Mouse (Mus musculus) hindbrain, embryonic 15.5 days (tissue): ENCODE measurements around the gene D430019H16Rik. TPM values are rescaled to one million over a fixed set of nuclear protein-coding genes. Genes with fewer than 3 reads are reported as not detected.

Source experiments
- ATAC-seq: fragments of 200-750 bp; cut with Nextera tagmentation; 2 replicates; pipeline ENCODE4 v1.8.0; 2017; ENCODE audit warnings: low read depth, moderate number of reproducible peaks, moderate TSS enrichment; ENCODE audit not compliant: low FRiP score
- H3K27ac ChIP-seq: fragments of 300-500 bp; sonication (generic); replicated peaks from 2 replicates; pipeline ENCODE4 v1.5.1; 2015; ENCODE audit warnings: mild to moderate bottlenecking, inconsistent platforms
- H3K27me3 ChIP-seq: fragments of 300-500 bp; sonication (generic); 2 replicates; pipeline ENCODE4 v1.6.1; 2015; ENCODE audit warnings: control low read depth, inconsistent platforms
- H3K36me3 ChIP-seq: fragments of 300-500 bp; sonication (generic); 2 replicates; pipeline ENCODE4 v1.6.1; 2015; ENCODE audit warnings: control low read depth, inconsistent platforms
- H3K4me1 ChIP-seq: fragments of 300-500 bp; sonication (generic); replicated peaks from 2 replicates; pipeline ENCODE4 v1.6.1; 2015; ENCODE audit warnings: control low read depth, inconsistent platforms
- H3K4me2 ChIP-seq: fragments of 300-500 bp; sonication (generic); 2 replicates; pipeline ENCODE4 v1.6.1; 2015; ENCODE audit warnings: moderate library complexity, mild to moderate bottlenecking, inconsistent platforms
- H3K4me3 ChIP-seq: fragments of 300-500 bp; sonication (generic); 2 replicates; pipeline ENCODE4 v1.5.1; 2015; ENCODE audit warnings: mild to moderate bottlenecking, inconsistent platforms
- H3K9ac ChIP-seq: fragments of 300-500 bp; sonication (generic); 2 replicates; pipeline ENCODE4 v1.6.1; 2015; ENCODE audit warnings: inconsistent platforms
- H3K9me3 ChIP-seq: fragments of 300-500 bp; sonication (generic); 2 replicates; pipeline ENCODE4 v1.6.1; 2016; ENCODE audit warnings: control low read depth, inconsistent platforms
- WGBS: fragments of 180-500 bp; shearing (Covaris S2); methylation state at CpG from one replicate; pipeline ENCODE4 v1.1.7; 2015; 5-methylcytosine and 5-hydroxymethylcytosine counted together
- polyA plus RNA-seq: library from polyadenylated mRNA; unstranded; fragments of >200 nt; fragmentation: Nextera tagmentation; extraction: Ambion mirVana; gene quantifications from 2 replicates; pipeline ENCODE4 v1.2.1, GENCODE M21; 2015

D430019H16Rik gene
- polyA plus RNA-seq, 1 experiment from 2014 or later: 12.7 TPM

DNA sequence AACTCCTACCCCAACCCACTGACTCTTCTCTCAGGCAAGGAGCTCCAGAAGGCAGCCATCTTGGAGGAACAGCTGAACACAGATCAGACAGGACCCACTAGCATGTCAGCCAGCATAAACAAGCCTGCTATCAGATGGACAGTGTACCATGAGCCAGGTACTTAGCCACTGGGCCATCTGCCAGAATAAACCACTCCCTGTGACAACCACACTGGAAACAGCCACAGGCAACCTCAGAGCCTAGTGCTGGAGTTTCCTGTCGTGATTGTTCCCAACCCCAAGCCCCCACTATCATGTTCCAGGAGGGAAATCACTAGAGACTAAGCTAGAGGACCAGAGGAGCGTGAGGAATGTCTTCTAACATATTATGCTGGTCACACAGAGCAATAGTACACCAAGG, 70.1 kb downstream of the D430019H16Rik start:
- H3K27me3 ChIP-seq: no peaks in the 10 kb centered on the region
- no peak overlapping the region for H3K4me2 ChIP-seq
- no peaks in the 10 kb centered on the region for H3K36me3 ChIP-seq
- no peaks in the 10 kb centered on the region for H3K4me1 ChIP-seq
- no peak overlapping the region for H3K9ac ChIP-seq
- H3K27ac ChIP-seq: no peak overlapping the region
- WGBS: 70% methylated on average over 2 of the region's 2 CpGs
- ATAC-seq: no peak
- H3K4me3 ChIP-seq: no peak overlapping the region
- no peaks in the 10 kb centered on the region for H3K9me3 ChIP-seq

DNA sequence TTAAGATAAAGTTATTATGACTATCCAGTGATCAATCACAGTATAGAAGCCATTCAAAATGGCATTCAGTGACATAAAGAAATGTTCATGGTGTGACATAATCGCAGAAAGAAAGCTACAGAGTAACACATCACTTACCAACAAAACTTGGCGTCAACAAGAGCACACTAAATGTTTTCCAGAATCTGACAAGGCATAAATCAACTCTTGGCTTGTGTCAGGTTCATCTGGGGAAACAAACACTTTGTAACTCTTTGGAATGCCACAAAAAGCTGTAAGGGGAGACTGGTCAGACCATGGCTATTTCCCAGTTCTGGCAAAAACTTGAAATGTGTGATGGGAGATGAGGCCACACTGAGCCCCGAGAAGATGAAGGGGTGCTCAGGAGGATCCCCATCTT, 72.5 kb downstream of the D430019H16Rik start:
- Histone ChIP-seq H3K36me3 (no peaks in the 10 kb centered on the region), H3K4me3 (no peak overlapping the region), H3K4me1 (0 out of 2 replicates have a peak, but pooled peaks cover 3% of the 10 kb centered on the region), H3K4me2 (no peak overlapping the region), H3K9ac (no peak overlapping the region), H3K27ac (peak overlapping the region; percentile 31; the same call in 1 of the 2 replicates), H3K9me3 (no peaks in the 10 kb centered on the region), H3K27me3 (no peaks in the 10 kb centered on the region)
- 79% methylated on average over 3 of the region's 3 CpGs for WGBS
- ATAC-seq: no peak

- Histone ChIP-seq H3K36me3 (no peaks in the 10 kb centered on the region), H3K9ac (no peak overlapping the region), H3K4me3 (no peak overlapping the region), H3K27me3 (no peaks in the 10 kb centered on the region), H3K9me3 (no peaks in the 10 kb centered on the region), H3K4me1 (peaks cover 9% of the 10 kb centered on the region), H3K4me2 (no peak overlapping the region), H3K27ac (peak overlapping the region; percentile 31; the same call in 1 of the 2 replicates)
- ATAC-seq: peak; percentile 90
- WGBS: 40% methylated on average over 5 of the region's 5 CpGs
Observed at GRCm38 (mm10) chr12:105526829-105527228, 73.2 kb downstream of the D430019H16Rik start.

DNA sequence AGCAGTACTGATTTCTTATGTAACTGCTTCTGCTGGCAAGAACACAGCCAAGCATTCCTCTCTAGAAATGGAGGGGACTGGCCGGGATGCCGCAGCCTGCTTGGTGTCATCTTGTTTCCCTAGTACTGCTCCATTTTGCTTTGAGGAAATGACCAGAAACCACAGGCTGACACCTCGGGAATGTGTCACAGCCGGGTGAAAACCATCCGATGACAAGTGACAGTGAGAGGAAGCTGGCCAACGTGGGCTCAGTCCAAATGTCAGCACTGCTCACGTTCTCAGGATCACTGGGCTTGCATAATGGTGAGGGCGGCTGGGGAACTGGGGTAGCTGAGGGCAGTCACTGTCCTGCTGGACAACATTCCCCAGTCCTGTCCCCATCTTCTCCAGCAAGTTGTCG, 75.9 kb downstream of the D430019H16Rik start:
- Histone ChIP-seq H3K9ac (no peak overlapping the region), H3K4me3 (no peak overlapping the region), H3K27ac (no peak overlapping the region), H3K9me3 (no peaks in the 10 kb centered on the region), H3K4me2 (no peak overlapping the region), H3K27me3 (no peaks in the 10 kb centered on the region), H3K36me3 (no peaks in the 10 kb centered on the region), H3K4me1 (peaks cover 14% of the 10 kb centered on the region)
- WGBS: 57% methylated on average over 9 of the region's 9 CpGs
- no peak for ATAC-seq

DNA sequence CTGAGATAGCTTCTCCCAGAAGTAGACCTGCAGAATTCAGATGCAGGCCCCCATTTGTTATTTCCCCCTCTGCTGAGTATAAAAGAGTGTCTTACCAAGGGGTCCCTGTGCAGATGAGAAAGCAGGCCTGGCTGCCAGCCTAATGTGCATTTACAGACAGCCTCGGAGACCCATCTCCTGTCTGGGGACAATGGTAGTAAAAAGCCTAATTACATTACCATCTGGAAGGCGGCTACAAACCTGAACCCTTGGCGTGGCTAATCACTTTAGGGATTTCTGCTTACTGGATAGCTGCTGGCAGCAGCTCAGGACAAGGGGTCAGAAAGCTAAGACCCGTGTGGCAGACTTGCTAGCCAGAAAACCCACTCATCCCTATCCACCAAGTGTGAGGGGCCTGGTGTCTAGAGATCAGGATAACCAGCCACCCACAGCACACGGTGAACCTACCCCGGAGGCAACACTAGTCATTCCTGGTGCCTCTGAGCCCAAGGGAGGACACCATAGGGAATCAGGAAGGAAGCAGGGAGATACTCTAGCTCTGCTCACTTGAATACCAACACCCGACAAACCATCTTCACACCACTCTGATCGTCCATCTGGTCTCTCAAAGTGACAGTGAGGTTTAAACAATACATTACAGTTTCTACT, 78.2 kb downstream of the D430019H16Rik start:
- WGBS: 29% methylated on average over 8 of the region's 8 CpGs
- no peak overlapping the region for H3K9ac ChIP-seq
- no peak overlapping the region for H3K4me2 ChIP-seq
- peaks cover 14% of the 10 kb centered on the region for H3K4me1 ChIP-seq
- ATAC-seq: 0 out of 2 replicates have a peak, but pooled peaks have one; percentile 39
- H3K36me3 ChIP-seq: no peaks in the 10 kb centered on the region
- peak overlapping the region; percentile 62; the same call in 1 of the 2 replicates for H3K27ac ChIP-seq
- no peaks in the 10 kb centered on the region for H3K27me3 ChIP-seq
- H3K4me3 ChIP-seq: no peak overlapping the region
- H3K9me3 ChIP-seq: no peaks in the 10 kb centered on the region

DNA sequence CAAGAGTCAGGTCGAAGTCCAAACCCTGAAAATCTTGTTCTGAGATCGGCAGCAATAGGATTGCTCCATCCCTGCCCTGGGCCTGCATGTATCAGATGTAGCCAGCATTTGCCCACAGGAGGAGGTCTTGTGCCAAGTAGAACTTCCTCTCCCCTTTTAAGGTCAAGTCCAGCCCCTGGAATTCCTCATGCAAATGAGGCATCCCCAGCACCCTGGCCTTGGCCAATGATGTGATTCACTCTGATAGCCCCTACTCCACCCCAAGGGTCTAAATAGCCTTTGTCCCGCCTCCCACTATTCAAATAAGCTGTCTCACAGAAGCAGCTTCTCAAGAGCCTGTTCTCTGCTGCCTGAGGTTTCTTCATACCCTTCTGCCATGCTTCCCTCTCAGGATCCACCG, 81.2 kb downstream of the D430019H16Rik start:
- no peak overlapping the region for H3K27ac ChIP-seq
- H3K9ac ChIP-seq: no peak overlapping the region
- no peak for ATAC-seq
- no peak overlapping the region for H3K4me3 ChIP-seq
- 89% methylated on average over 4 of the region's 4 CpGs for WGBS
- no peaks in the 10 kb centered on the region for H3K27me3 ChIP-seq
- H3K36me3 ChIP-seq: no peaks in the 10 kb centered on the region
- no peaks in the 10 kb centered on the region for H3K9me3 ChIP-seq
- H3K4me2 ChIP-seq: no peak overlapping the region
- peaks cover 12% of the 10 kb centered on the region for H3K4me1 ChIP-seq

DNA sequence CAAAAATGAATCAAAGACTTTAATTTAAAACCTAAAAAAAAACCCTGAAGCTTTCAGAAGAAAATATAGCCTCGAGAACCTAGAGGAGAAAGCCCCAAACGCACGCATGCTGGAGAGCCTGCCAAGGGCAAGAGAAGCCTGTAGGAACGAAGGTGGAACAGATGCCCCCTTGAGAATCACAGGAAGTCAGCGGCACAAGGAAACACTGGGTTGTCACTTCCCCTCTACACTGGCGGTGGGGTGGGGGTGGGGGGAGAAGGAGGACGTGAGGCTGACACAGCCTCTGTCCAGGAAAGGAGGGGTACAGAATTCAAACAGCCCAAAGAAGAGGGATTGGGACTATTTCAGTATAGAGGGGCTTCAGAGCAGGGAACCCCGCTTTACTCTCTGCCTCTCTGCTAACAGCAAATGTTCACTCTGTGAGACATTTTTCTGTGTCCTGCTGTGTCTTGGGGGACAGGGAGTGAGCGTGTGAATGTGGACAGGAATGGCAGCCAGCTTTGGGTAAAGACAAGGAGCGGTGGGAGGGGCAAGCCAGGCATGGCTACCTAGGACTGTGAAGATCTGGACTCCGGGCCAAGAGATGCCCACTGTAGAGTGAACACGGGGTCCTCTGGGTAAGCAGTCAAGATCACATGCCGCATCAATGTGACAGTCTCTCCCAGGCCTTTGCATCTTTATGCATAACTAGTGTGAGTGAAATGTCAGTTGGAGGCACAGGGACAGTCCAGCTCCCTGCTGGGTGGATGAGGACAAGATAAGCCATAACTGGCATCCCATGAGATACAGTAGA, 82.5 kb downstream of the D430019H16Rik start:
- 66% methylated on average over 13 of the region's 13 CpGs for WGBS
- Histone ChIP-seq H3K9me3 (no peaks in the 10 kb centered on the region), H3K27me3 (no peaks in the 10 kb centered on the region), H3K9ac (no peak overlapping the region), H3K27ac (no peak overlapping the region), H3K4me2 (no peak overlapping the region), H3K4me1 (peaks cover 12% of the 10 kb centered on the region), H3K4me3 (no peak overlapping the region), H3K36me3 (no peaks in the 10 kb centered on the region)
- ATAC-seq: no peak

DNA sequence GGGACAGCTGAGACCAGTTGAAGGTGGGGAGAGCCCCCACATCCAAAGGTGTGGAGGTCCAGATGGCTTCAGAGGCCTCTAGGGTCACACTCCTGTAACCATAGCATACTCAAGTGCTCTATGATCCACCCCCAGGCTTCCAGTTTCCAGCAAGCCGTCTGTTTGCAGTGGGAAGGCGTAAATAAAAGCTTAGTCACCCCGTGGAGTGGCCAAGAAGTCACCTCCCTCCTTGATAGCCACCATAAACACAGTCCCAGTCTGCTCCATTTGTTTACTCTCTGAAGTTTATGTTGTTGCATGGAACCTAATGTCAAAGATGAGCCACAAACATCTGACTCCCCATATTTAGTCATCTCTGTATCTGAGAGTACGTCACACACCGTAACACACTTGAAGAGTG, 83.5 kb downstream of the D430019H16Rik start:
- Histone ChIP-seq H3K36me3 (no peaks in the 10 kb centered on the region), H3K4me1 (peaks cover 2% of the 10 kb centered on the region), H3K9me3 (no peaks in the 10 kb centered on the region), H3K4me2 (no peak overlapping the region), H3K4me3 (no peak overlapping the region), H3K27ac (no peak overlapping the region), H3K27me3 (no peaks in the 10 kb centered on the region), H3K9ac (no peak overlapping the region)
- 71% methylated on average over 5 of the region's 5 CpGs for WGBS
- no peak for ATAC-seq

- no peak overlapping the region for H3K4me2 ChIP-seq
- 94% methylated on average over 10 of the region's 10 CpGs for WGBS
- H3K36me3 ChIP-seq: no peaks in the 10 kb centered on the region
- no peak overlapping the region for H3K9ac ChIP-seq
- H3K27me3 ChIP-seq: no peaks in the 10 kb centered on the region
- H3K4me3 ChIP-seq: no peak overlapping the region
- H3K27ac ChIP-seq: no peak overlapping the region
- ATAC-seq: no peak
- no peaks in the 10 kb centered on the region for H3K4me1 ChIP-seq
- no peaks in the 10 kb centered on the region for H3K9me3 ChIP-seq
Observed at GRCm38 (mm10) chr12:105539649-105540048, 86.0 kb downstream of the D430019H16Rik start.

DNA sequence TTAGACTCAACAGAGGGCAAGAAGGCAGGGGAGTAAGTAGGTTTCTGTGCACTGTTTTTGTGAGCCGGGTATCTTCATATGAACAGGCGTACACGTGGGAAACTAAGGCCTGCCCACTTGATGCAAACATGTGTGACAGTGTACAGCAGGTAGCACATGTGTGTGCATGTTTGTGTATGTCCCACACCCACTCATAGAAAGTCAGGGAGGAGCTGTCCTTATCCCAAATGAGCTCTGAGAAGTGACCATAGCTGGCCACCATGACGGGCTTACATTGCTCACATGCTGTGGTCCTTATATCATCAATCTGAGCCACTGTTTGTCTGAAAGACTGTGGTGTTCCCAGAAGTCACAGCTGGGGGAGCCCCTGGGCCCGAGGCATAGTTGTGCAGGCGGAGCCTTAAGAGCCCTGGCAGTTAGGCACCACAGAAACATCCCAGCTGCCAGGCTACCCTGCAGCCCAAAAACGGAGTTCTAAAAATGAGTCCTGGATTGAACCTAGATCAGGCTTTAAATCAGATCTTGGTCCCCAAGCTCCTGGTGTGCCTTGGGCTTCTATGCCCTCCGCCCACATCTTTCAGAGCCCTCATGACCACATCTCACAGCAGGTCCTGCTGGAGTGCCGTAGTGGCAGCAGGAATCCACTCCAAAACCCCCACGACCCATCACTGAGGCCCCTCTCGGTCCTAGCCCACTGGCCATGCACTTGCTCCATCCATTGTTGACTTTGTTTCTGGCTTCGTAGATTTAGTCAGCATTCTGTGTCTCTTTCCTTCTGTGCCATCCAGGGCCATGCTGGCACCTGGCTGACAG, 88.1 kb downstream of the D430019H16Rik start:
- Histone ChIP-seq H3K27ac (no peak overlapping the region), H3K9me3 (no peaks in the 10 kb centered on the region), H3K4me3 (no peak overlapping the region), H3K9ac (no peak overlapping the region), H3K36me3 (no peaks in the 10 kb centered on the region), H3K4me2 (no peak overlapping the region), H3K27me3 (no peaks in the 10 kb centered on the region), H3K4me1 (peaks cover 8% of the 10 kb centered on the region)
- no peak for ATAC-seq
- 78% methylated on average over 12 of the region's 12 CpGs for WGBS

- Histone ChIP-seq H3K4me1 (peaks cover 8% of the 10 kb centered on the region), H3K9ac (no peak overlapping the region), H3K27ac (no peak overlapping the region), H3K27me3 (0 out of 2 replicates have a peak, but pooled peaks cover 2% of the 10 kb centered on the region), H3K4me2 (no peak overlapping the region), H3K4me3 (no peak overlapping the region), H3K9me3 (no peaks in the 10 kb centered on the region), H3K36me3 (no peaks in the 10 kb centered on the region)
- no peak for ATAC-seq
- WGBS: 87% methylated on average over 3 of the region's 3 CpGs
Observed at GRCm38 (mm10) chr12:105542513-105542912, 88.9 kb downstream of the D430019H16Rik start.
